19 mouse cellular contexts compared by ENCODE assay signal in genomic region chr7:7185897-7186296, GRCm38 (mm10).
"Had no signal": no experiment of that assay in that cellular context is flagged by ENCODE, and none has a peak within 500 bp of the region (broad histone marks: within the 10 kb centered on the region; RNA-seq: fewer than 3 reads in every experiment).

No protein-coding gene starts in this region.

- H3K27ac ChIP-seq: kidney, postnatal 0 days; layer of hippocampus, adult 2 months; liver, embryonic 12.5 days; liver, embryonic 15.5 days; lung, embryonic 15.5 days; midbrain, embryonic 10.5 days; midbrain, embryonic 13.5 days had no signal

- ATAC-seq: liver, embryonic 12.5 days; midbrain, embryonic 13.5 days had no signal

- H3K4me3 ChIP-seq: layer of hippocampus, adult 2 months; liver, embryonic 12.5 days; liver, embryonic 15.5 days; lung, embryonic 15.5 days; megakaryocyte, embryonic 14.5 days; midbrain, embryonic 10.5 days; midbrain, embryonic 13.5 days had no signal

- DNase-seq: kidney, adult 2 months; kidney, postnatal 25 days; layer of hippocampus, adult 9-11 months; left cerebral cortex, postnatal 4 days; liver; lung, adult 18-20 months; lung, postnatal 10 days; lung, postnatal 36 days; thymus, adult 2 months; thymus, postnatal 14 days; thymus, postnatal 4 days had no signal

- H3K4me1 ChIP-seq: midbrain, embryonic 10.5 days had no signal

- H3K4me2 ChIP-seq: liver, embryonic 12.5 days; liver, embryonic 15.5 days; lung, embryonic 15.5 days; midbrain, embryonic 13.5 days had no signal

- H3K27me3 ChIP-seq: liver, embryonic 12.5 days; liver, embryonic 15.5 days; lung, embryonic 15.5 days; megakaryocyte, embryonic 14.5 days; midbrain, embryonic 13.5 days had no signal

- H3K9ac ChIP-seq: liver, embryonic 12.5 days; liver, embryonic 15.5 days; lung, embryonic 15.5 days; midbrain, embryonic 13.5 days had no signal

- H3K9me3 ChIP-seq: liver, embryonic 12.5 days; liver, embryonic 15.5 days; lung, embryonic 15.5 days; megakaryocyte, embryonic 14.5 days; midbrain, embryonic 10.5 days; midbrain, embryonic 13.5 days had no signal
